Mouse (Mus musculus) heart, embryonic 13.5 days (tissue): ENCODE measurements around the gene Pheta2. TPM values are rescaled to one million over a fixed set of nuclear protein-coding genes. Genes with fewer than 3 reads are reported as not detected.
A peak's percentile ranks its signal among the peaks of the same experiment; 100 is the strongest.

Experiments
- ATAC-seq: fragments of 200-750 bp; cut with Nextera tagmentation; 2 replicates; pipeline ENCODE4 v1.8.0; 2017; ENCODE audit warnings: moderate TSS enrichment; ENCODE audit not compliant: insufficient number of reproducible peaks, low FRiP score, low TSS enrichment; ENCODE audit errors: extremely low read depth
- H3K27ac ChIP-seq: fragments of 300-500 bp; sonication (generic); replicated peaks from 2 replicates; pipeline ENCODE4 v1.5.1; 2015; ENCODE audit warnings: moderate library complexity, mild to moderate bottlenecking, inconsistent platforms
- H3K27me3 ChIP-seq: fragments of 300-500 bp; sonication (generic); replicated peaks from 2 replicates; pipeline ENCODE4 v1.6.1; 2015; ENCODE audit warnings: mild to moderate bottlenecking, inconsistent platforms
- H3K36me3 ChIP-seq: fragments of 300-500 bp; sonication (generic); 2 replicates; pipeline ENCODE4 v1.6.1; 2015; ENCODE audit warnings: mild to moderate bottlenecking, inconsistent platforms
- H3K4me1 ChIP-seq: fragments of 300-500 bp; sonication (generic); 2 replicates; pipeline ENCODE4 v1.6.1; 2015; ENCODE audit warnings: inconsistent platforms
- H3K4me2 ChIP-seq: fragments of 300-500 bp; sonication (generic); 2 replicates; pipeline ENCODE4 v1.6.1; 2015; ENCODE audit warnings: inconsistent platforms, mild to moderate bottlenecking, moderate library complexity
- H3K4me3 ChIP-seq: fragments of 300-500 bp; sonication (generic); 2 replicates; pipeline ENCODE4 v1.5.1; 2015; ENCODE audit warnings: moderate library complexity, mild to moderate bottlenecking, inconsistent platforms
- H3K9ac ChIP-seq: fragments of 300-500 bp; sonication (generic); 2 replicates; pipeline ENCODE4 v1.6.1; 2015; ENCODE audit warnings: inconsistent platforms, mild to moderate bottlenecking, moderate library complexity
- H3K9me3 ChIP-seq: fragments of 300-500 bp; sonication (generic); 2 replicates; pipeline ENCODE4 v1.6.1; 2016; ENCODE audit warnings: inconsistent platforms
- WGBS: fragments of 180-500 bp; shearing (Covaris S2); methylation state at CpG from one replicate; pipeline ENCODE4 v1.1.7; 2015; ENCODE audit warnings: mixed read lengths; 5-methylcytosine and 5-hydroxymethylcytosine counted together
- polyA plus RNA-seq: library from polyadenylated mRNA; unstranded; fragments of >200 nt; fragmentation: Nextera tagmentation; extraction: Ambion mirVana; gene quantifications from 2 replicates; pipeline ENCODE4 v1.2.1, GENCODE M21; 2015

The Pheta2 gene
- 9.2 TPM in 2 replicates for polyA plus RNA-seq

- Histone ChIP-seq H3K36me3 (peaks cover 32% of the 10 kb centered on the region), H3K4me3 (peak within 1 kb of the TSS; percentile 63), H3K4me1 (peaks cover 48% of the 10 kb centered on the region), H3K9ac (peak within 1 kb of the TSS; percentile 80), H3K27me3 (no peaks in the 10 kb centered on the region), H3K4me2 (peak within 1 kb of the TSS; percentile 93), H3K27ac (peak within 1 kb of the TSS; percentile 89), H3K9me3 (no peaks in the 10 kb centered on the region)
- peak; percentile 84 for ATAC-seq
- under 1% methylated on average over 41 of the region's 41 CpGs for WGBS
These were observed at the start of gene Pheta2, which contains the start of the genes Naga and Smdt1 for GRCm38 (mm10) chr15:82338593-82339112. Gene Pheta2, plus strand, starts transcription at chr15:82338942. Gene Naga, minus strand, starts transcription at chr15:82338925. Gene Smdt1, plus strand, starts transcription at chr15:82338959.

GRCm38 (mm10) chr15:82290252-82290651 is 48.5 kb upstream of the Pheta2 start:
- Histone ChIP-seq H3K9ac (no peak overlapping the region), H3K27ac (no peak overlapping the region), H3K27me3 (no peaks in the 10 kb centered on the region), H3K4me1 (peaks cover 15% of the 10 kb centered on the region), H3K9me3 (no peaks in the 10 kb centered on the region), H3K36me3 (no peaks in the 10 kb centered on the region), H3K4me3 (no peak overlapping the region), H3K4me2 (no peak overlapping the region)
- 90% methylated on average over 7 of the region's 7 CpGs for WGBS
- ATAC-seq: no peak

- peak overlapping the region; percentile 22 for H3K4me3 ChIP-seq
- no peak; the same call in 1 of the 2 replicates for ATAC-seq
- 18% methylated on average over 5 of the region's 5 CpGs for WGBS
These were observed 45.9 kb upstream of the Pheta2 start for GRCm38 (mm10) chr15:82292851-82293250.

DNA sequence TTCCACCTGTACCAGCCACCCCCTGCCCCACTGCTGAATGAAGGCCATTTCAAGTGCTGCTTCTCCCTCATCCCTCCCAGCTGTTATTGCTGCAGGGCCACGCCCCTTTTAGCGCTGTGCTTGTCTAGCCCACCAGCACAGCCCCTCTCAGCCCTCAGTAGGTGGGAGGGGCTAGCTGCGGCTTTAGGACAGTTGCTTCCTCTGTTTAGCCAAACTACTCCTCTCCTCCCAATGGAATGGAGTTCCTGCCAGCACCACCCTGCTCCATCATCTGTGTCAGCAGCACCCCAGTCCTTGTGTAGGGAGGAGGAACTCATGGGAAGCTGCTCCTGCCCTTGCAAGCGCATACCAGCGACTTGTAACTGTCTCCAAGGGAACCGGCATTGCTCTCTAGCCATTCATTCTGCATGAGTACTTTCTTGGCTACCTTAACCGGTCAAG is 45.5 kb upstream of the Pheta2 start:
- no peak for ATAC-seq

More at GRCm38 (mm10) chr15:82292851-82293250, 45.9 kb upstream of the Pheta2 start:
- peak overlapping the region; percentile 54 for H3K4me2 ChIP-seq
- H3K27me3 ChIP-seq: no peaks in the 10 kb centered on the region
- H3K4me1 ChIP-seq: peaks cover 15% of the 10 kb centered on the region
- no peaks in the 10 kb centered on the region for H3K9me3 ChIP-seq
- H3K9ac ChIP-seq: no peak overlapping the region; the same call in 1 of the 2 replicates
- H3K36me3 ChIP-seq: no peaks in the 10 kb centered on the region
- no peak overlapping the region for H3K27ac ChIP-seq

GRCm38 (mm10) chr15:82294059-82294458 is 44.7 kb upstream of the Pheta2 start:
- 55% methylated on average over 8 of the region's 8 CpGs for WGBS
- H3K4me3 ChIP-seq: no peak overlapping the region
- H3K9me3 ChIP-seq: no peaks in the 10 kb centered on the region
- no peak overlapping the region for H3K4me2 ChIP-seq
- no peak for ATAC-seq
- no peak overlapping the region for H3K9ac ChIP-seq
- no peak overlapping the region for H3K27ac ChIP-seq
- H3K4me1 ChIP-seq: peaks cover 20% of the 10 kb centered on the region
- peaks cover 4% of the 10 kb centered on the region; the same call in 1 of the 2 replicates for H3K27me3 ChIP-seq
- H3K36me3 ChIP-seq: no peaks in the 10 kb centered on the region

More for the DNA sequence above, 45.5 kb upstream of the Pheta2 start:
- H3K9ac ChIP-seq: no peak overlapping the region; the same call in 1 of the 2 replicates
- no peak overlapping the region for H3K27ac ChIP-seq
- peak overlapping the region; percentile 22 for H3K4me3 ChIP-seq
- H3K27me3 ChIP-seq: no peaks in the 10 kb centered on the region
- H3K4me2 ChIP-seq: peak overlapping the region; percentile 54
- WGBS: 13% methylated on average over 7 of the region's 7 CpGs
- peaks cover 15% of the 10 kb centered on the region for H3K4me1 ChIP-seq
- H3K36me3 ChIP-seq: no peaks in the 10 kb centered on the region
- no peaks in the 10 kb centered on the region for H3K9me3 ChIP-seq

- H3K27me3 ChIP-seq: peaks cover 9% of the 10 kb centered on the region; the same call in 1 of the 2 replicates
- no peak within 1 kb of the TSS for H3K9ac ChIP-seq
- no peaks in the 10 kb centered on the region for H3K36me3 ChIP-seq
- H3K4me1 ChIP-seq: peaks cover 18% of the 10 kb centered on the region
- no peaks in the 10 kb centered on the region for H3K9me3 ChIP-seq
- no peak within 1 kb of the TSS for H3K27ac ChIP-seq
- WGBS: 46% methylated on average over 39 of the region's 39 CpGs
- ATAC-seq: no peak
- no peak within 1 kb of the TSS for H3K4me3 ChIP-seq
- H3K4me2 ChIP-seq: peak within 1 kb of the TSS; percentile 48
These were observed 39.8 kb upstream of the Pheta2 start, which contains the start of gene Wbp2nl for GRCm38 (mm10) chr15:82298764-82299561. Gene Wbp2nl, plus strand, starts transcription at chr15:82298954.

- Histone ChIP-seq H3K27ac (no peak overlapping the region), H3K9ac (no peak overlapping the region), H3K36me3 (no peaks in the 10 kb centered on the region), H3K4me3 (no peak overlapping the region), H3K4me1 (no peaks in the 10 kb centered on the region), H3K4me2 (no peak overlapping the region), H3K27me3 (no peaks in the 10 kb centered on the region), H3K9me3 (no peaks in the 10 kb centered on the region)
- ATAC-seq: no peak
- 78% methylated on average over 3 of the region's 3 CpGs for WGBS
These were observed 31.6 kb upstream of the Pheta2 start for GRCm38 (mm10) chr15:82307107-82307506.

- Histone ChIP-seq H3K9ac (no peak overlapping the region), H3K4me2 (no peak overlapping the region), H3K4me3 (no peak overlapping the region), H3K27ac (no peak overlapping the region), H3K4me1 (no peaks in the 10 kb centered on the region), H3K36me3 (no peaks in the 10 kb centered on the region), H3K27me3 (no peaks in the 10 kb centered on the region), H3K9me3 (no peaks in the 10 kb centered on the region)
- ATAC-seq: no peak
- WGBS: 69% methylated on average over 3 of the region's 3 CpGs
These were observed 30.3 kb upstream of the Pheta2 start for GRCm38 (mm10) chr15:82308416-82308815.

DNA sequence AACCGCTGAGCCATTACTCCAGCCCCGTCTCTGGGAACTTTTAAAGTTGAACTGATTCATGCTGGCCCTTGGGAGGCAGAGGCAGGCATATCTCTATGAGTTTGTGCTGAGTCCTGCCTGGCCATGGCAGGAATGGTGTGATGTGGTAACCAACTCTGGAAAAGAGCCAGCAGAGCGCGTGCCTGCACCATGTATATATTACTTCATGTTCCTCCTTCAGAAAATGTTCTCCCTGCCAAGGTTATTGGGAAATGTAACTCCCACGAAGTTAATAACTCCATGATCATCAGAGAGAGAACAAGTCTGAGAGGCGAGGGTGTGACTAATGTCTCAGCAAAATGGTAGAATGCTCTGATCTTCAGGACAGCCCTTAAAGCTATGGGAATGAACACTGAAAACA is 20.9 kb upstream of the Pheta2 start:
- Histone ChIP-seq H3K9me3 (no peaks in the 10 kb centered on the region), H3K4me2 (no peak overlapping the region), H3K9ac (no peak overlapping the region), H3K27ac (no peak overlapping the region), H3K4me3 (no peak overlapping the region), H3K36me3 (no peaks in the 10 kb centered on the region), H3K27me3 (no peaks in the 10 kb centered on the region), H3K4me1 (no peaks in the 10 kb centered on the region)
- no peak for ATAC-seq
- WGBS: 83% methylated on average over 6 of the region's 6 CpGs

- ATAC-seq: no peak
- H3K36me3 ChIP-seq: no peaks in the 10 kb centered on the region
- no peak overlapping the region for H3K9ac ChIP-seq
- H3K27ac ChIP-seq: no peak overlapping the region
- H3K4me2 ChIP-seq: no peak overlapping the region
- no peak overlapping the region for H3K4me3 ChIP-seq
- no peaks in the 10 kb centered on the region for H3K4me1 ChIP-seq
- WGBS: 31% methylated on average over 1 of the region's 1 CpGs
- H3K27me3 ChIP-seq: no peaks in the 10 kb centered on the region
- no peaks in the 10 kb centered on the region for H3K9me3 ChIP-seq
These were observed 19.1 kb upstream of the Pheta2 start for GRCm38 (mm10) chr15:82319613-82320012.

GRCm38 (mm10) chr15:82322195-82322594 is 16.5 kb upstream of the Pheta2 start:
- Histone ChIP-seq H3K36me3 (no peaks in the 10 kb centered on the region), H3K9ac (no peak overlapping the region), H3K27me3 (no peaks in the 10 kb centered on the region), H3K4me3 (no peak overlapping the region), H3K4me2 (no peak overlapping the region), H3K9me3 (no peaks in the 10 kb centered on the region), H3K27ac (no peak overlapping the region), H3K4me1 (no peaks in the 10 kb centered on the region)
- WGBS: 74% methylated on average over 8 of the region's 8 CpGs
- ATAC-seq: no peak
